Mouse (Mus musculus) small intestine, adult 10 weeks (tissue): Measurements from ENCODE around the gene Hccs. TPM values are rescaled to one million over a fixed set of nuclear protein-coding genes. Genes with fewer than 3 reads are reported as not detected.

Experiments
- polyA plus RNA-seq: library from polyadenylated mRNA; stranded (reverse); fragments of 350-450 nt; fragmentation: Illumina TruSeq; extraction: RNeasy Lipid Tissue Mini Kit (QIAGEN cat#74804); gene quantifications from one replicate; pipeline ENCODE4 v1.2.3, GENCODE M21; 2014; ENCODE audit warnings: low replicate concordance

Gene Hccs
- 179 TPM for polyA plus RNA-seq

GRCm38 (mm10) chrX:169319945-169320667, at the start of gene Hccs:
Gene Hccs, minus strand, starts transcription at chrX:169320372.

Other genes starting within 250 kb of the Hccs start
- gene Amelx, start 133.2 kb downstream of the Hccs start, polyA plus RNA-seq = not detected